Mouse (Mus musculus) kidney, adult 11 months (tissue): ENCODE results near the gene Ttf2.

Experiments used
- DNase-seq: peaks from one replicate; pipeline ENCODE4 v3.0.0; 2022

The Ttf2 gene

DNA sequence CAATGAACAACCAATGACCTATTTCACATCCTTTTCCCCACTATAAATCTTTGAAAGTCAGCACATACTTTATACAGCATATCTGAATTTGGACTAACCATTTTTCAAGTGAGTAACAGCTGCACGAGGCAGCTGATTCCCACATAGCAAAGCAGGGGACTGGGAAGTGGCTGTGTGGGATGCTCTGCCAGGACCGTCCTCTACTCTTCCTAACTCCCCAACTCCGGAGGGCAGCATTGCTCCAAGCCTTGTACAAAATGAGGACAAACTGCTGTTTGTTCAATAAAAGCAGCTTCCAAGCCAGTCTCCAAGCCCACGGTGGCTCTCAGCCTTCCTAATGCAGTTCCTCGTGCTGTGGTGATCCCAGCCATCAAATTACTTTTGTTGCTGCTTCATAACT is 58.8 kb downstream of the Ttf2 start:
- no peak for DNase-seq

DNA sequence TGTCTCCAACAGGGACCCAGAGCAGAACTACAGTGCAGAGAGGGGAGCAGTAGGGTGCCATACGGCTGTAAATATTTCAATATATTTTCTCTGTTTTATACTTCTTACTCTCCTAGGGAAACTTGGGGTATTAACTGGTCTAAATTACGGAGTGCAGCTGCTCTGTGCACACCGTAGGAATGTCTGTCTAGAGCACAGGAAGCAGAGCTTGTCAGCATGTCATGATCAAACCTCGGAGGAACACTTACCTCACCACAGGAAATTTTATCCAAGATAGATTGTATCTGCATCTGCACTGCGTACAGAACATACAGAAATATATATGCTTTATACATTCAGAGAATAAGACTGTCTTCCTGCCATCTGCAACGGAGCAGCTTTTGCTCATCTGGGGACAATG is 60.9 kb downstream of the Ttf2 start:
- no peak for DNase-seq

DNA sequence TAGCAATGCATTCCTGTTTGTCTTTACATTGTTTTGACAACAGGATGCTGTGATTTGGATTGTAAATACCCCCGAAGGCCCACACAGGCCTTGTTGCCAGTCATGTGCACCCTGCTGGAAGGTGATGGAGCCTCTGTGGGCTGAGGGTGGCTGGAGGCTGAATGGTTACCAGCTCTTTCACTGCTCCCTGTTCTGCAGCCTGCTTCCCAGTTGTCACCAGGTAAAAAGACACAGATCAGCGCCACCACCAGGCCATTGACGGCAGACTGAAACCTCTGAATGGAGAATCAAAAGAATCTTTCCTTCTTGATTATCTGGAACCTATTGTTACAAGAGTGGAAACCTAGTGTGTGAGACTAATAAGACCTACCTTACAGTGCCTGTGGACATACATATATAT is 62.5 kb downstream of the Ttf2 start:
- peak; percentile 9 for DNase-seq

DNA sequence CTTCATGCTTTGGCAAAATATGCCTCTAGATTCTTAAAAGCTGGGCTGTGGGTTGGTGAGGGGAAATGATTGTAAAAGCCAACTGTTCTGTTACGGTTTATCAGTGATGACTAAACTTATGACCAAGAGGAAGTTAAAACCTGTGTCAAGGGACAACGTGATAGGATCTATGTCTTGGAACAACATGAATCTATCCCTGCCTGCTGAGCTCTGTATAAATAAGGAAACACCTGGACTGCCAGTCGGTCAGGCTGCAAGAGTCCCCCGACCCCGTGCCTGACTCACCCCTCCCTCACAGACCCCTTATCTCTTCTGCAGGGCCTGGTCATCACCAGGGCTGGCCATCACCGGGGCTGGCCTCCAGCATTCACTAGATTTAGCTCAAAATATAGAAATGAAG is 63.3 kb downstream of the Ttf2 start:
- DNase-seq = no peak

DNA sequence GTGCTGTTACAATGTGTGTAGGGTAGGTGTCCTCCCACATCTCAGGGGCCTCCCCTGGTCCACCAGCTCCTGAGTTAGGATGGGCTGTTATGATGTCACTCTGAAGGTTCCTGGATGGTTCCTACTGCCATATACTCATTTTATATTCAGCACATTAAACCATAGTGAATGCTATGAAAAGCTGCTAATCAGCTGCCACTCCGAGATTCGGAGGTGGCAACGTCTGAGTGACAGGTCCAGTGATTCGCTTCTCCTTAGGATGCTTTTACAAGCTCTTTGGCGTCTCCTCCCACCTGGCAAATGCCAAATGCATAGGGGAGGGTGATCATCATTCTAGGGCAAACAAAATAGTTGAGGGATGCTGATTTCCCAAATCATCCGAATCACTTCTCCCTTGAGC is 74.0 kb downstream of the Ttf2 start:
- no peak for DNase-seq

DNA sequence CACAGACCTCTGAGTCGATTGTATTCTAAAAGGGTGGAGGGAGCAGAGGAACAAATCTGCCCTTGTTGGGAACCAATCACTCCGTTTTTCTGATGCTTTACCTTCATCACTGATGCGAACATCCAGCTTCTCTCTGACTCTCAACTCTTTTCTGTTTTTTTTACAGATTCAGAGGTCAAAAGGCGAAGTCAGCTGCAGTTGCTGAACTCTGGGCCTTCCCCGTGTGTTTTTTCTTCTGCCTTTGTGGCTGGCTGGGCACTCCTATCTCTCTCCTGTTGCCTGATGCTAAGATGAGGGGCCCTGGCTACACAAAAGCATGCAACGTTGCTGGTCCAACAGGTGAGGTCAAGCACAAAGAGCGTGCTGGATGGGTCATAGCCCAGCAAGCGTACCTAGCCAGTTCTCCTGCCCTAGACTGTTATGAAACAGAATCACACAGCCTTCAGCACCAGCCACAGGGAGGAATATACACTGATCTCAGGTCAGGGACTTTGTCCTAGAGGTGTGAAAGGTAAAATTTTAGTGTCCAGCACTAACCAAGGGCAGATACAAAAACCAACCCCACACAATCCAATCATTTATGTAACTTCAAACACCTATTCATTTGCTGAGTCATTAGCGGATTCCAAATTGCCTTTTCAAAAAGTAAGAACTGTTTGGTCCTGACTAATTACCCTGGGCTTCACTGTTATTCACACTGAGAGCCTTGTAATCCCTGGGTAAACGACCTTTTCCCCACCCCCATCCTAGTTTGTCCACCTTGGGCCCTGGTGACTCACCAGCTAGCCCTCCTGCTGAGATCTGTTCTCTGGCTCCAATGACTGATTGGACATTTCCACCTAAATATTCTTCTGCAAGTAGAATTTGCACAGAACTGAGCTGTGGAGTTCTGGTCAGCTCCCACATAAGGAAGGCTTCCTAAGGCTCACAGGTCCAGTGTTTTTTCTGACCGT is 76.8 kb downstream of the Ttf2 start:
- peak; percentile 14 for DNase-seq

DNA sequence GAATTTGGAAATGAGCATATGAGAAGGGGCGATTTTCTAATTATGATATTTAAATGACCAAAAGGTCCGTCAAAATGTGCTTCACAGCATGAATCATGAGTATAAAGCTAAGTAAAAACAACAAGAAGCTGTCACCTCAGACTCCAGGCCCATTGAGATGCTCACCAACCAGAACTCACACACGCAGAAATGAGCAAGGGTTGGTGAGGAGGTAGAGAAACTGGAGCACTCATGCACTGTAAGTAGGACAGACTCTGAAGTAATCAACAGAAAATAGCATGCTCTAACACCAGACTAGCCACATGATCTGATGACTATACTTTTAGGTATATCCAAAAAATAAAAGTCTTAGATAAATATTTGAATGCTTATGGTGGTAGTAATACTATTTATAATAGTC is 79.1 kb downstream of the Ttf2 start:
- DNase-seq = no peak

DNA sequence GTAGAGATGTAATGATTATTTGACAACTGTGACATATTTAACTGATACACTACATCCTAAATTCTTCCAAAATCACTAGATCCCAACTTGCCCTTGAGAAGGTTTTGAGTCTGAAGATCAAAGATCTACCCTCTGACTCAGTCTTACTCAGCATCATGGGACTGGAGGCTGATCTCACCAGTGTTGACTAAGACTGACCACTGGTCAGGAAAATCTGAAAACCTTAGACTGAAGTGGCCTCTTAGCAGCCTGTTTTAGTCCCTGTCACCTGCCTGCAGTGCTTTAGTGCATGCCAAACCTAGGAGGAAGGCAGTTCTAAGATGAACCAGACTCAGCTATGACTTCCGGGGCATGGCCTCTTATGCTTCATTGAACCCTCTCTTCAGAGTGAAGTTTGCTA is 80.2 kb downstream of the Ttf2 start:
- no peak for DNase-seq
